Mouse (Mus musculus): ENCODE results near the gene Man2a2.

GRCm38 (mm10) chr7:80417601-80418000 is 46.4 kb upstream of the Man2a2 start:
- TF ChIP-seq NELFE (IDR thresholded peaks at IDR 0.05; ENCODE audit: low read depth, low read length) (no peak), MXI1 (IDR thresholded peaks at IDR 0.05; ENCODE audit: low read depth, low read length) (no peak), CTCF (conservative IDR thresholded peaks at IDR 0.05 in 1 of 2, IDR thresholded peaks at IDR 0.05 in 1 of 2; ENCODE audit: low read depth in 2 of 2, low read length in 2 of 2) (no peak), ELF1 (IDR thresholded peaks at IDR 0.05; ENCODE audit: low read depth, low read length) (no peak), TCF12 (IDR thresholded peaks at IDR 0.05; ENCODE audit: low read depth, low read length) (no peak), KAT2A (IDR thresholded peaks at IDR 0.05; ENCODE audit: insufficient replicate concordance, low read length) (no peak)
